Mouse (Mus musculus) heart, postnatal 10 days (tissue): ENCODE data around the gene Cenpo. TPM values are rescaled to one million over a fixed set of nuclear protein-coding genes. Genes with fewer than 3 reads are reported as not detected.
"Not testable (repeated sequence)": the region's sequence is repeated elsewhere in the genome, so short reads cannot be mapped to it uniquely, and the experiment has no call there.

ENCODE experiments used
- DNase-seq, 2 experiments: peaks; one replicate each; pipeline ENCODE4 v3.0.0; 2021
- intact Hi-C: fragments of 180-260 bp; cut with DNase I; formaldehyde crosslinking; loops from one replicate; pipeline ENCODE4 v1.15.1; 2025
- total RNA-seq, 2 experiments: library from RNA; stranded (reverse); gene quantifications; 2 replicates each; pipeline ENCODE4 v1.2.3; 2021

Cenpo gene
- total RNA-seq = 1 to 10 TPM; 5.0 to 5.3 TPM

- peak; percentile 98 to 99 for DNase-seq
- intact Hi-C loops = loop anchor here (2.0 to 10.0 kb wide), 2 partner anchors 243 to 311 kb away; partner anchors contain the start of gene Ncoa1
These were observed at the start of gene Cenpo, which contains the start of gene Ptrhd1 for GRCm38 (mm10) chr12:4233572-4234508. TSS of gene Cenpo (minus strand) at chr12:4234294. TSS of gene Ptrhd1 (plus strand) at chr12:4234027.

DNA sequence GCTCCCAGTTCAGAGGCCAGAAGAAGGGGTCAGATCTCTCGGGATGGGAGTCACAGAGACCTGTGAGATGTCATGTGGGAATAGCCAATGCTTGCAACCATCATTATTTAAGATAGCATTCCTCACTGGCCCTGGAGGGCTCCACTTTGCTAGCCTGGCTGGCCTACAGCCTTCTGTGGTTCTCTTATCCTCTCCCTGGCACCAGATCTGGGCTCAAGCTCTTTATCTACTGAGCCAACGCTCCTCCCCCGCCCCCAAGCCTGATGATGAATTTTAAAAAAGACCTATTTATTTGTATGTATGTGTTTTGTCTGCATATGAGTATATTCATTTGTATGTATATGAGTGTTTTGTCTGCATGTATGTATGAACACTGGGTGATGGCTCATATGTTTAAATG is 45.8 kb upstream of the Cenpo start:
- intact Hi-C loops = loop anchor here (10.0 kb wide), 1 partner anchor 265 kb away; no protein-coding TSS in a partner anchor
- DNase-seq = no peak

- intact Hi-C loops = no loop called here
These were observed 45.1 kb upstream of the Cenpo start for GRCm38 (mm10) chr12:4278978-4279755.

GRCm38 (mm10) chr12:4271078-4271477 is 37.0 kb upstream of the Cenpo start:
- intact Hi-C loops = no loop called here
- DNase-seq = no peak

More at GRCm38 (mm10) chr12:4278978-4279755, 45.1 kb upstream of the Cenpo start:
- no peak for DNase-seq

DNA sequence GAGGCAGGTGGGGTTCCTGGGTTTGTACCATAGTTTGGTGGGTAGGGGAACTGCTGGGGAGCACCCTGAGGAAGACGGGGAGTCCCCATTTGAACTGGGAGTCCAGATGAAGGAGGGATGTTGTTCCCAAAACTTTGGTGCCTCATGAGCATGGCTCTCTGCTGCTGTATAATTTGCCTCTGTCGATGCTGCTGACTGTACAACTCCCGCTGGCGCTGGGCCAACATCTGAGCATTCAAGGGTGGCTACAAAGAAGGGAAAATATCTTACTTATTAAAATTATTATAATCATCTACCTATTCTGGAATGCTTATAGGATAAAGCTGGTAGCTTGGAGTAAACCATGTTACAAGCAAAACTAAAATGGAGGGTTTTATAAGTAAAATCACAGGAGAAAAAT is 33.7 kb upstream of the Cenpo start:
- intact Hi-C loops = no loop called here
- DNase-seq = peak in 1 of 2 experiments; percentile 24

DNA sequence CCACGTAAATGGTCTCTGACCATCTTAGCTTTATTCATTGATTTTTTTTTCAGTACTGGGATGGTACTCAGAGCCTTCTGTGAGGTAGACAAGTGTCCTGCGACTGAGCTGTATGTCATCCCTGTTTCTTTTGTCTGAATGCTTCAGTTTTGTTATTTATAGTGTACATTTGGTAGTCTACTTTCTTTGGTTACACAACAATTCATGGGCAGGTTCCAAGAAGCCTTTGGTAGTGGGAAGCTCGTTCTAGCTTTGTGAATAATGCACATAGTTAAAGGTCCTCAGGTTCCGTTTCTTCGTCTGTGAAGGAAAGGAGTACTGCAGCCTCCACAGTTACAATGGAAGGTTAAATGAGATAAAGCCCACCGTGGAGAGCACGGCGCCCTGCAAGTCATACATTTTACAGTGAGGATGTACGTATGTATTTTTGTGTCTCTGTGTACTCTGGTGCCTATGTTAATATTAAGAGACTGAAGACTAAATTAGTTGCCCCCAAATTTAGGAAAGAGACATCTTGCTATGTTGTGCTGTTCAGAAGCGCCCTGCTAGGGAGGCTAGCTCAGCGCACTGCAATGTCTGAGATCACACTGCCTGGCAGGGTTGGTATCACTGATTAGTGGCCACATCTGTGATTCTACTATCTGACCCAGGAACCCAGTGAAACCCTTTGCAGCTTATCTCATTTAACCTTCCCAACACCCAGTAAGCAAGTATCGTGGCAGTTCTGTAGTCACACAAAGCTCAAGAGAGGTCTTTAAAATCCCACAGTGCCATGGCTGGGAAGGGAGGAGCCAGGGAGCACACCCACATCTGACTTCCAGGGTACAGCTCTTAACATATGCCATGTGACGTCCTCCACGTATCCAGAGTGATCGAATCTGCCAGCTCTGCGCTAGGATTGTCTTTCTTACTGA is 18.9 kb upstream of the Cenpo start:
- DNase-seq = no peak
- intact Hi-C loops = no loop called here

GRCm38 (mm10) chr12:4249786-4250185 is 15.7 kb upstream of the Cenpo start:
- intact Hi-C loops = no loop called here
- no peak for DNase-seq

DNA sequence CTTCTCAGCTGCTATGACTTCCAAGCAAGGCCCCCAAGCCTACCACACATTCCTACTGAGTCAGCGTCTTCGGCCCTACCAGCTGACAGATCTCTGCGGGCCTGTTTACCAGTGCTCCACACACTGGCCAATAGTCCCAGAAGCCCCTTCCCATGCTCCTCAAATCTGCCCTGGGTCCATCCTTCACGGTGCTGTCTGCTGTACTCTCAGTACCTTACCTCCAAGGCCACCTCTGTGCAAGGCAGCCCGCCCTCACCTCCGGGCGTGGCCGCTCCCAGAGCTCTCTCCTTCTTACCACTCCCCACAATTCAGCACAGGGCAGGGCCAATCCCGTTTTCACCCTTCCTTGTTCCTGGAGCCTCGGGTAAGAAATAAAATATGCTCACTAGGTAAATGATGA is 11.6 kb upstream of the Cenpo start:
- no peak for DNase-seq
- intact Hi-C loops = no loop called here

DNA sequence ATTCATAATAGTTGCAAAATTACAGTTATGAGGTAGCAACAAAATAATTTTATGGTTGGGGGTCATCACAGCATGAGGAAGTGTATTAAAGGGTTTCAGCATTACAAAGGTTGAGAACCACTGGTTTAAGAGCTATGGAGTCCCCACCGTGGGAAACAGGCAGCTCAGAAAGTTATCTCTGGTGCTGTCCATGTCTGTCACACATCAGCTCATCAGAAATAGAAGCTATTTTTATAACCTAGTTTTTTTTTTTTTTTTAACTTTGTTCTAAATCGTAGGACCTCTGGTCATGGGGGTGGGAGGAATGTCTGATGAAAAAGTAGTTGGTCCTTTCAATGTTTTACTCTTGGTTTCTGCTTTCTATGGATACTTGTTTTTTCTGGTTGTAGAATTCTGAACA is 9.7 kb upstream of the Cenpo start:
- intact Hi-C loops = no loop called here
- DNase-seq = no peak

- DNase-seq, intact Hi-C loops: not testable (repeated sequence)
These were observed 6.2 kb upstream of the Cenpo start for GRCm38 (mm10) chr12:4240281-4240680.

DNA sequence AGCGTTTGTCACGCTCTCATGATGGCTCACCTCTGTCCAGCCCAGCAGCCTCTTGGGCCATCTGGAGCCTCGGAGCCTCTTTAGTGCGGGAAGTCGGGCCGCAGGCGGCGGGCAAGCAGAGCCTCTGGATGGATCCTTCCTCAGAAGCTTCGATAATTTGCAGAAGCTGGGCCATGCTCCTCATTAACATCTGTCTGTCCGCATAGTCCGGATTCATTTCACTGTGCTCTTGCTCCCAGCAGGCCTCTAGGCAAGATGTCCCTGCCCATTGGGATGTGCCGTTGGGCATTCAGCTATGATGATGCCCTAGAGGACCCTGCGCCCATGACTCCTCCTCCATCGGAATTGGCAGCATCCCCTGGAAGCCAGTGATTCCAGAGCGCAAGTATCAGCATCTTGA is 3.4 kb upstream of the Cenpo start:
- no peak for DNase-seq
- intact Hi-C loops = loop anchor here (10.0 kb wide), 1 partner anchor 307 kb away; no protein-coding TSS in a partner anchor

DNA sequence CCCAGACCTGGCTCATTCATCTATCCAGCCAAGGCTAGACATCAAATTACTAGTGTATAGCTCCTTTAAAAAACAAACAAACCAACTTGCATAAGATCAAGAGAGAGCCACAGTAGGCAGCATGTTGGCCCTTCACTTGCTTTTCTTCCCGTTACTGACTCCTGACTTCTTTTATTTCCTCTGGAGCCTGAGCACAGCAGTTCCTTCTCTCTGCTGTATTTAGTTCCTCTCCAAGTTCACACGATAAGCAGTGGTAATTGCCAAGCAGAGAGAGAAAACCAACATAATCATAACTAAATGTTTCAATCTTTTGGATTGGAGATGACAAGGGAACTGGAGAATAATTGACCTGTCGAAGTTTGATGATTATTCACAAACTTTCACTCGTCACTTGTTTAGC is 1.3 kb downstream of the Cenpo start:
- DNase-seq = no peak
- intact Hi-C loops = loop anchor here (2.0 to 10.0 kb wide), 2 partner anchors 244 to 312 kb away; partner anchors contain the start of gene Ncoa1

DNA sequence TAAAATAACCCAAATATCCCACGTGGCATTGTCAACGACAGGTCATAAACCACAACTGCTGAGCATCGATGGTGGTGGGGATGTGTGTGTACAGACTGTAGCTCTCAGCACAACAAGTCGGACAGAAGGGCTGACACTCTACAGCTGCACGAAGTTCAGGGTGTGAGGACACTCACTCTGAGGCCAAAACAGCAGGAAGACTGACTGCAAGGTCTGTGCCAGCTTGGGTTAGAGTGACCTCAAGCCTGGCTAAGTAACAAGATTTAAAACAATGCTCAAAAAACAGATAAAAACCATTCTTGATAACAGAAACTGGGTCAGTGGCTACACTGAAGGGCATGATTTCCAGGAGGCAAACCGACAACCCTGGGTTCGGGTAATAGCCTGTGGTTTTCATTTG is 3.9 kb downstream of the Cenpo start:
- intact Hi-C loops = loop anchor here (10.0 kb wide), 1 partner anchor 315 kb away; no protein-coding TSS in a partner anchor

GRCm38 (mm10) chr12:4212908-4213307 is 21.2 kb downstream of the Cenpo start:
- intact Hi-C loops = no loop called here
- no peak for DNase-seq

More for the DNA sequence above, 3.9 kb downstream of the Cenpo start:
- no peak for DNase-seq

- DNase-seq = no peak
- intact Hi-C loops = no loop called here
These were observed 22.9 kb downstream of the Cenpo start for GRCm38 (mm10) chr12:4211174-4211573.

DNA sequence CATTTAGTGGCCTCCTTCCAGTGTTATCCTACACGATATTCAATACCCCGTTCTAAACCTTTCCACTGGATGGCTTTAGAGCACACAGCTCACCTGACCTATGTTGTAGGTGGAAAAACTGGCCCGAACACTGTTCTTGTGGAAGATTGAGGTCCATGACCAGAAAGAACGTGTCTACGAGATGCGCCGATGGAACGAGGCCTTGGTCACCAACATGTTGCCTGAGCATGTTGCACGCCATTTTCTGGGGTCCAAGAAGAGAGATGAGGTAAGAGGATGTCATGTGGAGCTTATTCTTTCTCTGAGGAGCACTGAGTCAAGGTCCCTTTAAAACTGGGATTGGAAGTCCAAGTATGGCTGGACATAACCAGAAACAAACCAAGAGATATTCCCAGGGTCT is 24.9 kb downstream of the Cenpo start:
- intact Hi-C loops = loop anchor here (5.0 kb wide), 1 partner anchor 282 kb away; no protein-coding TSS in a partner anchor
- no peak for DNase-seq

DNA sequence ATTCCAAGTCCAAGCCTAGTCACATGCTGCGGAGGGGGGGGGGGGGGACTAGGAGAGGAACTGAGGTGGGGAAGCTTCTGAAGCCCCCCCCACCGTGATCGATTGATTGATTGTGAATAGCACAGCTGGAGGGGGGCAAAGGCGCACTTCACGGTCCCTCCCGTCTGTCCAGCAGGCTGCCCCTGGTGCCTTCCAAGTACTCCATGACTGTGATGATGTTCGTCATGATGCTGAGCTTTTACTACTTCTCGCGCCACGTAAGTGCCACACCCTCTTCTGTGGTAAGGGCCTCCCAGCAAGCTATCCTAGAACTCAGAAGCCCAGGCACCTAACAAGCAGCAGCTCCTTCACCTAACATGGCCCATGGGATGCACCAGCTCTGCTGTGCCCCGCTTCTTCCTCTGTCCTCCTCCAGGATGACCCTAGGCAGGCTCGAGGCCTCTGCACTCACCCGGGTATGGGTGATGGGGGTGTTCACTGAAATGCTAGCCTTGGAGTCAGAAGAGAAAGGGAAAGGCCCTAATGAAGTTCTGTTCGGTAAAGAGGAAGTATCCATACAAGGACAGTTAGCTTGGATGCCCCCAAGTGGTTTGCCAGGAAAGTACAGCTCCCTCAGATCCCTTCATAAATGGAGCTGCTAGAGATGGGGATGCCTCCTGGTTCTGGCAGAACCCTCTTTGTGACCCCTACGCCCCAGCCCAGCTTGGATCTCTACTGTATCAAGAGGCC is 25.5 kb downstream of the Cenpo start:
- DNase-seq = peak; percentile 71 to 79
- intact Hi-C loops = loop anchor here (1.0 to 5.0 kb wide), 2 partner anchors 101 to 281 kb away; no protein-coding TSS in a partner anchor

- no peak for DNase-seq
- intact Hi-C loops = loop anchor here (5.0 kb wide), 1 partner anchor 279 kb away; no protein-coding TSS in a partner anchor
These were observed 28.0 kb downstream of the Cenpo start for GRCm38 (mm10) chr12:4206106-4206505.

DNA sequence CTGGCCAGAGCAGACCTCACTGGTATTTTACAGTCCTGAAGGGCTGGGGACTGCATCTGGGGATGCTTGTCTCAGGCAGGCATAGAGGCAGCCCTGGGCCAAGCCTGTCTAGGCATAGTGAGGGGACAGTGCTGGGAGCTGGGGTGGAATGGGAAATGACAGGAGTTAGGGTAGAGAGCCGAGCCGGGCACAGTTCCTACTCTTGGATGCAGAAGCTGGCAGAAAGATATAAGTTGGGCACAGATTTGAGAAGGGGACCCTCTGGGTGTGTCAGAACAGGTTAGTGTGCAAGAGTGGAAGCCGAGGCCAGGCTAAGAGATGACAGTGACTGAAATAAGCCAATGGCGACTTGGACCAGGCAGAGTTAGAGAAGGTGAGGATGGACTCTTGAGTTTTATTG is 31.9 kb downstream of the Cenpo start:
- intact Hi-C loops = no loop called here
- no peak for DNase-seq
